Mouse (Mus musculus) embryo, embryonic 9.5 days (tissue): Measurements from ENCODE around the gene Muc16.

Experiments used
- DNase-seq: peaks from one replicate; pipeline ENCODE4 v3.0.0-alpha.2; 2017; ENCODE audit errors: extremely low spot score

Muc16 gene

DNA sequence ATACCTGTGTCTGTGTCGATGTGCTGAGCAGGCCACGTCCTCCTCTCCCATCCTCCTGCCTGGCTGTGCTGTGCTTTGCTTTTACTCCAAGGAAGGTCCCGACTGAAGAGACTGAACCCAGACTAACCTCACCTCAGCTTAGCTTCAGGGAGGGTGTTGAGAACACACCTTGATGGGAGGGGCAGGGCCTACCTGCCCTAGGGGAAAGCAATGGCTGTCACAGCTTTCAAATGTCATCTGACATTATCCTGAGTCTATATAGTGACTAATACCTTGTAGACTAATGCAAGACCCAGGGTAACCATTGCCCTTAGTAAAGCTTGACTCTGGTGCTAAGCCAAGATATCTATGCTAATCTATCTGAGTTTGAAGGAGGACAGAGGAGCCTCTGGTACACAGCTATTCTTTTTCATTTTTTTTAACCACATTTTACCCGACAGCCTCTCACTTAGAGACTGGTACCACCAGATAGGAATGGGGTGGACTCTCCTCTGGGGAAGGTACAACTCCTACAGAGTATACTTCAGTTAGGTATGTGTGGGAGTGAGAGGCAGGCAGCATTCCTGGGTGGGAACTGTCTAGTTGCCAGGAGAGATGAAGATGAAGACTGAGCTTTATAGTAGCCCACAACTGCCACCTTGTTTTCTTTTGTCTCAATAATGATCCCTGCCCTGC, at the start of gene Muc16:
TSS of gene Muc16 (minus strand) at position 51 of the 675 bp plus-strand sequence.
- DNase-seq, result no peak

DNA sequence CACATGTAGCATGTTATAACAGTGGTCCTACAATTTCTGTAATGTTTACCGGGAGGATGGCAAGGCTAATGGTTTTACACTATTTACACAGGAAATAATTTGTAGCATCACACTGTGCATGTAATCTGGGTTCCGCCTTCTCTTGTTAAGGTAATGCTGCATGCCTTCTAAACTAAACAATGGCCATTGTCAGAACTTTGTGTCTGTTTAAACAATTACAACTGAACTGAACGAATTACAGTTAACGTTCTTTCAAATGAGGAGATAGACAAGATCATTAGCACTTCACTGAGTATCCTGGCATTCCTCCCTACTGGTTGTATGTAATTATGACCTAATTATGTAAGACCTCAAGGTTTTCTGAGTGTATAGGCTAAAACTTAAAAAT, 48.4 kb upstream of the Muc16 start:
- no peak for DNase-seq

DNA sequence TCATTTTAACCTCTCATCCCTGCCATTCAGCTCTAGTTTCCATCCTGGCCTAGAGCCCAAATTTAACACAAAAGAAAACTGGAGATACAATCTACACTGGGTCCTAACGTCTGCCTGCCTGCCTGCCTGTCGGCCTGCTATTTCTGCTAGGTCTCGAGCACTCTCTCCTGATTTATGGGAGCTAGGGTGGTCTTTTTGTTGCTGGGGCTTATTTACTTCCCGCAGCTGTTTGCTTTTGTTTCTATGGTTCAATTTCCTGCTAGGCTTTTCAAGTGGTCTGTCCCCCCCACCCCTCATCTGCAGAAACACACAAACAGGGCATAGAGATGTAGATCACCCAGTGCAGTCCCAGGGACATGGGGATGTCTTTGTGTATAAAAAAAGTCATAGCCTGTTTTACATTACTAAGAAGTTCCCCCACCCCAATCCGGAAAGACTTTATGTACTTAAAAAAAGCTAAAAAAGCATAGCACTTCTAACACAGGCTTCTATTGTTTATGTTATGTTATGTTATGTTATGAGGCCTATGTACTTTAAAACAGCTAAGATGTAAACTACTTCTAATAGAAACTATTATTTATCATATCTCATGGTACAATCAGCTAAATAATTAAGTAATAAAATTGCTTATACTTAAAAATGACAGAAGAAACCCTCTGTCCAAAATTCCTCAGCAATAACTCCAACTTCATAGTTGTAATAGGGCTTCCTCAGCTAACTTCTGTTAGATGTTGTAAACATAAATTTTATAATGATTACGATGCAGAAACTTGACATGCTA, 47.8 kb upstream of the Muc16 start:
- peak; percentile 22 for DNase-seq

DNA sequence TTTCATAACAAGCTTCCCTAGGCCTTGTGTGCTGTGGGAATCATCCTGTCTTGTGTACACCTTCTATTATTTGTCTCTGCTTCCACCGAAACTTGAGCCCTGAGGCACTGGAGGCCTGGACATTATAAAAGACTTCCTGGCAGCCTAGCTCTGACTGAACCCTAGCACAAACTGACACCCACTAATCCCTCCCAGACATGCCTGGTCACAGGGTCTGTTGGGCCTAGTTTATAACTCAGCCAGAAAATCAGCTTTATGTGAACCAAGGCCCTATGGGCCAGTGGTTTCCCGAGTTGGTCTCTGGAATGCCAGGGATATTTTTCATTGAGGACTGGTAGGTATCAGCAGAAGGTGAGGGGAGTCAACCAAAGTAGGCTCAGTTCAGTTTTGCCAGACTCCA, 46.7 kb upstream of the Muc16 start:
- peak; percentile 20 for DNase-seq

DNA sequence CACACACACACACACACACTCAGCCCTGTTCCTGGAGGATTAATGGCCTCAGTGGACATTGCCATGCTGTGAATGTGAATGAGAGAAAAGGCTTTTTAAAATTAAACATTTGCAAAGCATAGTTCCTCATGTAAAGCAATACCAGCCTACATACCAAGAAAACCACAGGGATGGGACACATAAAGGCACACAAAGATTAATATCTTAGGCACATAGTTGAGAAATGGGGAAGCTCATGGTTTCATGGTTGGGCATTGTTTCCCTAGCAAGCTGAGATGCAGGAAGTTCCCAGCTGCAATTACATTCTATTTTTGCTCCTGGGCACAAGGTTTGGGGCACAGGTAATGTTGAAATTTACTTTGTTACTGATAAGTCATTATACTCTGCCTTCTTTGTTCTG, 31.3 kb upstream of the Muc16 start:
- no peak for DNase-seq

DNA sequence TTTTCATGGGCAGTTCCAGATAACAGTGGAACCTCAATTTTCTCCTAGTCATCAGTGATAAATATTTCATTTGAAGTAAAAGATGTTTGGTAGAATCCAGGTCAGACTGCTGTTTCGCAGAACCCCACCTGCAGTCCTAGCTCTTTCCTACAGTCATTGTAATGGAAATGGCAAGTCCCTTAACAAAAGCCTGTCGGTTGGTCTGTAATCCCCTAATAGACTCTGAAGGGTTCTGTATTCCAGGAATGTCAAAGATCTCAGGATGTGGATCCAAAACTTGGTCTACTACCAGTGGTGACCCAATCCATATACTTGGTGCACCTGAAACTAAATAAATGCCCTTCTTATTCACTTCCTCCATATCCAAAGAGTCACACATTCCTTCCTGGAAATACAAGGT, 76.0 kb downstream of the Muc16 start:
- no peak for DNase-seq

DNA sequence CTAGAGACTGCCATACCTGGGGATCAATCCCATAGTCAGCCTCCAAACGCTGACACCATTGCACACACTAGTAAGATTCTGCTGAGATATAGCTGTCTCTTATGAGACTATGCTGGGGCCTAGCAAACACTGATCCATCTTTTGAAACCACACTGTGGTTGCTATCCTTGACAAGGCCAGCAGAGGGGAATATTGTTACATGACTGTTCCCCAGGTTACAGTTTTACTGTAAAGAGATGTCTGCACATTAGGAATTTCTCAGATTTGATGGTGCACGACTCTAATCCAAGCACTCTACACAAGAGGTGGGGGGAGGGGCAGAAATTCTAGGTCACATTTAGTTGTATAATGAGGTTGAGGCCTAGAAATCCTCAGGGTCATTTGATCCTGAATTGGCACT, 166.2 kb downstream of the Muc16 start:
- DNase-seq, result no peak

DNA sequence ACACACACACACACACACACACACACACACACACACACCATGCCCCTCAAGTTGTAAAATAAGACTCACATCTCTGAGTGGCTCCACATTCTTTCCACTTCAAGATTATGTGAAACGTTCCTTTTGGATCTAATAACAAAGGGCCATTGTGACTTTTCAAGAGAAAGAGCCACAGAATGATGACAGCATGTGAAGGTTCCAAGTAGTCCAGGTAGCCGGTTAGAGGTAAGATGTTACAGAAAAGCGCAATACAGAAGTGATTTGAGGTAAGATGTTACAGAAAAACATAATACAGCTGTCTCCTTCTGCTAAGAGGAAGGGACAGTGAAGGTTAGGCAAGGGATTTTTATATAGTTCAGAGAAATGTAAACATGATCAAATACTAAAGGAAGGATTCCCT, 196.2 kb downstream of the Muc16 start, which contains the start of the genes Zfp558 and Mbd3l1:
TSS of gene Zfp558 (minus strand) at position 101 of the 400 bp plus-strand sequence.
TSS of gene Mbd3l1 (plus strand) at position 192 of the 400 bp plus-strand sequence.
- DNase-seq, result no peak

DNA sequence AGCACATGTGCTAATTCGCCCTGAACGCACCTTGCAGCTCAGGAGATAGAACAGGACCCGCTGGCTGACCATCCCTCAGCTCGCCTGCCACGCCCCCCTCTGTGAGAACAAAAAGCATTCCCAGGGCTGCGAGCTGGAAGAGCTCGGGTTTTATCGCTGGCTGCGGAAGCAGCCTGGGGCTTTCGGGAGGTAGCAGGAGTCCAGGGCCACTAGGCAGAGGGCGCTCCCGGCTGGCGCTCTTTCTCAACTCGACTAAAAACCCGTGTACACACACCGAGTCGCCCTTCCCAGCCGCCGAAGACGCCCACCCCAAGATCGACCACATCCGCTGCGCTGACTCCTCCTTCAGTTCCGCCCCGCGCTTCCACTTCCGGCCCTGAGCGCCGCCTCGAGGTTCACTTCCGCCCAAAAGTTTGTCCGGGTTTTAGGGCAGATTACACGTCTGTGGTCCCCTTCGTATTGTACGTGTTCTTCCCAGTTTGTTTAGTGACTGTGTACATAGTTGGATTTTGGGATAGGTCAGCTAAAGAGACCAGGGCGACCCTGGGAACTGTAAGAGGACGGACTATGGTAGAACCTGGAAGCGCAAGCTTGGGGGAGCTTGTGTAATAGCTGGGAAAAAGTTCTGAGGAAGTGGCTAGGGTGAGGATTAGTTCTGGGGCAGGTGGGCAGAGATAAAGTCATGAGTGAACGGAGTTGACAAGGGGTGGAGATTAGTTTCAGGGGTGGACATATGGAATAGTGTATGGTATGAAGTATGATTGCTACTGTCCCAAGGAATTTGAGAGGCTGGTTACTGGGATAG, 200.8 kb downstream of the Muc16 start:
- peak; percentile 87 for DNase-seq

DNA sequence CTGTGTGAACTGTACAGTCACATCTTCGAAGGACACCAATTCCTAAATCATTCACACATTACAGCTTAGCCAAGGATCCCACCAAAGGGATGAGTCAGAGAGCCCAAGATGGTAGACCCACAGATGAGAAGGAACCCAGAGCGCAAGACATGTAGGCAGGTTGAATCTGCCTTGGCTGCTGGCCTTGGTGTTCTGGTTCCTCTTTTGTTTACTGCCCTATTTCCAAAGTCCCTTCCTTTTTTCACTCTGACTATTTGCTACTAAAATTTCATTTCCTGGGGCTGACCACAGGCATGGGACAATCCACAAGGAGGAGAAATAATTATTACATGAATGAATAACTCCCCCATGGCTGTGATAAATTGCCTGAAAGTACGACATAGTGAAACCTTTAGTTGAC, 206.3 kb downstream of the Muc16 start:
- no peak for DNase-seq

DNA sequence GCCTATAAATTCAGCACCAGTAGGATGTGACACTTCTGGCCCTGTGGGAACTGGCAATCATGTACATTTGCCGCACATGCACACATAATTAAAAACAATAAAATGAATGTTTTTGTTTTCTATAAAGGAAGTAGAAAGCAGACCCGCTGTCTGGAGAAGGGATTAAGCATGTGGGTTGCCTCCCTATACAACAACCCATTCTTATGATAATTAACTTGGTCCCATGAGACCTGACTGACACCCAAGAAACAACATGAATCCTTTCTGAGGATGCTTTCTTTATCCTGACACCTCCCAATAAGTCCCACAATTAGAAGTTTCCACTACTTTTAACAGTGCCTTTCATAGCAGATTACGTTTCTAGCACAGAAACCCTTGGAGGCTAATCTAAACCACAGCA, 207.0 kb downstream of the Muc16 start:
- DNase-seq, result no peak

DNA sequence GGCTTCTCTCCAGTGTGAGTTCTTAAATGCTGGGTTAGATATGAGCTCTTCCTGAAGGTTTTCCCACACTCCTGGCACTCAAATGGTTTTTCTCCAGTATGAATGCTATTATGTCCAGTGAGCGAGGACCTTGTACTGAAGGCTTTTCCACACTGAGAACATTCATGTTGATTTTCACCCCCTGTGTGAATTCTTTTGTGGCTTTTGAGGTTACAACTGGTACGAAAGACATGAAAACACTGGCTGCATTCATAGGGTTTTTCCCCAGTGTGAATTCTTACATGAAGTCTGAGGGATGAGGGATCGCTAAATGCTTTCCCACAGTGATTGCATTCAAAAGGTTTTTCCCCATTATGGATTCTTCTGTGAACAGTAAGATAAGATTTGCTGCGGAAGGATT, 217.8 kb downstream of the Muc16 start:
- DNase-seq, result no peak
